Mouse (Mus musculus): ENCODE data around the gene Gm9376. TPM values are rescaled to one million over a fixed set of nuclear protein-coding genes. Genes with fewer than 3 reads are reported as not detected.

Gene Gm9376
- polyA plus RNA-seq (2015; fragmentation: Nextera tagmentation; extraction: Ambion mirVana): not detected in 2 replicates

GRCm38 (mm10) chr14:118266660-118267059, at the start of gene Gm9376:
TSS of gene Gm9376 (plus strand) at chr14:118266960.

DNA sequence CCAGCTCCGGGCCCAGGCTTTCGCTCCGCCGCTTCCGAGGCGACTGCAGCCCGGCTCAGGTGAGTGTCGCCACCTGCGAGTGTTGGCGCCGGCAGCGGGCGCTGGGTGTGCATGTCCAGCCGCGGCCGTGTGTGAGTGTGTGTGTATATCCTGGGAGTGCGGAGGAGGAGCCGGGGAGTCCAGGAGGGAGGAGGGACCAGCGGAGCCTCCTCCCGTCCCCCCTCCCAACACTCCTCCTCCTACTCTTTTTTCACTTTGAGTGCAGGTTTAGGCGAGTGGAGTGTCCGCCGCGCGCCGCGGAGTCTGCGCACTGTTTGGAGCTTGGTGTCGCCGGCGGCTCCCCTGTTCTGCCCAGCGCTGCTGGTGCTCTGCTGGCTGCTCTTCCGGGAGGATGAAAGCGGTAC, 29.9 kb upstream of the Gm9376 start, which contains the start of gene Sox21:
Sox21 (minus strand) TSS at position 145 of the 404 bp plus-strand sequence.

Other genes with a start within 250 kb of the Gm9376 start
- 1.1 and 1.6 TPM in 2 replicates for gene Dct, start 214.7 kb upstream of the Gm9376 start, polyA plus RNA-seq (2015; fragmentation: Nextera tagmentation; extraction: Ambion mirVana)
- 16.9 and 17.2 TPM in 2 replicates for gene Tgds, start 134.2 kb upstream of the Gm9376 start, polyA plus RNA-seq (2015; fragmentation: Nextera tagmentation; extraction: Ambion mirVana)
- 16.2 and 20.7 TPM in 2 replicates for gene Gpr180, start 129.8 kb upstream of the Gm9376 start, polyA plus RNA-seq (2015; fragmentation: Nextera tagmentation; extraction: Ambion mirVana)
- not detected in 2 replicates for gene Sox21, start 29.9 kb upstream of the Gm9376 start, polyA plus RNA-seq (2015; fragmentation: Nextera tagmentation; extraction: Ambion mirVana)